ENCODE assay signal across 41 mouse cellular contexts in the genomic region with DNA sequence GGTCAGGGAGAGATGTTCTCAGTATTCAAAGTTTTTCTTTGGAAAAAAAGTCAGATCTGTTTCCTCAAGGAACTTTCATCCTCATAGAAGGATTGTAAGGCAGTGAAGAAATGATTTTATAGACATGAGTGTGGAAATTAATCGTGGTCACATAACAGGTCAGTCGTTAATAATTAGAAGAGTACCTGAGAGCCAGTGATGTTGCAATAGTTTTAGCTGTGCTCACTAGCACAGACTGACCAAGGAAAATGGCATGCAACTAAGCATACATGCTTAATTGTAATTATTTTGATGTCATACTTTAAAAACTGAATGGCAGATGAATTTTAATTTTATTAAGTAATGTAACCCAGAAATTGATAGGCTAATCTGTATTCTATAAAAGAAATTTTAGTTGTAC. TPM values are rescaled to one million over a fixed set of nuclear protein-coding genes. Genes with fewer than 3 reads are reported as not detected.
"Had no signal": no experiment of that assay in that cellular context is flagged by ENCODE, and none has a peak within 500 bp of the region (broad histone marks: within the 10 kb centered on the region; RNA-seq: fewer than 3 reads in every experiment).

No protein-coding gene starts in this region.

- H3K27me3 ChIP-seq: limb, embryonic 12.5 days; limb, embryonic 13.5 days; limb, embryonic 15.5 days; liver, embryonic 13.5 days; liver, embryonic 15.5 days; lung, embryonic 15.5 days; megakaryocyte, embryonic 14.5 days; midbrain, embryonic 12.5 days; midbrain, embryonic 13.5 days; midbrain, embryonic 15.5 days; neural tube, embryonic 12.5 days had no signal

- ATAC-seq: lung, postnatal 0 days; midbrain, embryonic 13.5 days; midbrain, embryonic 15.5 days; midbrain, embryonic 16.5 days had no signal

- DNase-seq: left cerebral cortex, postnatal 4 days; liver, embryonic 13.5 days; lung, adult 18-20 months; lung, adult 2 months; lung, embryonic 14.5 days; lung, postnatal 10 days; lung, postnatal 14 days; lung, postnatal 36 days; lung, postnatal 4 days; midbrain, embryonic 14.5 days had no signal

- H3K9me3 ChIP-seq: limb, embryonic 10.5 days; limb, embryonic 12.5 days; limb, embryonic 13.5 days; limb, embryonic 15.5 days; liver, embryonic 13.5 days; liver, embryonic 15.5 days; lung, embryonic 15.5 days; megakaryocyte, embryonic 14.5 days; midbrain, embryonic 10.5 days; midbrain, embryonic 12.5 days; midbrain, embryonic 13.5 days; midbrain, embryonic 15.5 days; neural tube, embryonic 12.5 days had no signal

- H3K4me3 ChIP-seq: left cerebral cortex, adult 2 months; limb, embryonic 10.5 days; limb, embryonic 12.5 days; limb, embryonic 13.5 days; limb, embryonic 15.5 days; liver, embryonic 13.5 days; liver, embryonic 15.5 days; lung, embryonic 15.5 days; megakaryocyte, embryonic 14.5 days; midbrain, embryonic 10.5 days; midbrain, embryonic 12.5 days; midbrain, embryonic 13.5 days; midbrain, embryonic 15.5 days; myocyte; neural tube, embryonic 12.5 days had no signal

- H3K27ac ChIP-seq: left cerebral cortex, adult 2 months; limb, embryonic 10.5 days; limb, embryonic 12.5 days; limb, embryonic 13.5 days; limb, embryonic 15.5 days; liver, embryonic 13.5 days; liver, embryonic 14.5 days; liver, embryonic 15.5 days; lung, embryonic 15.5 days; macrophage; midbrain, embryonic 10.5 days; midbrain, embryonic 12.5 days; midbrain, embryonic 13.5 days; midbrain, embryonic 15.5 days; neural tube, embryonic 12.5 days had no signal

- H3K4me2 ChIP-seq: limb, embryonic 12.5 days; limb, embryonic 13.5 days; limb, embryonic 15.5 days; liver, embryonic 11.5 days; liver, embryonic 13.5 days; liver, embryonic 15.5 days; lung, embryonic 14.5 days; lung, embryonic 15.5 days; midbrain, embryonic 11.5 days; midbrain, embryonic 12.5 days; midbrain, embryonic 13.5 days; midbrain, embryonic 15.5 days; neural tube, embryonic 12.5 days had no signal

- H3K9ac ChIP-seq: limb, embryonic 12.5 days; limb, embryonic 13.5 days; limb, embryonic 15.5 days; liver, embryonic 13.5 days; liver, embryonic 14.5 days; liver, embryonic 15.5 days; lung, embryonic 14.5 days; lung, embryonic 15.5 days; midbrain, embryonic 12.5 days; midbrain, embryonic 13.5 days; midbrain, embryonic 15.5 days; neural tube, embryonic 12.5 days had no signal

- H3K4me1 ChIP-seq: limb, embryonic 10.5 days; limb, embryonic 12.5 days; limb, embryonic 13.5 days; limb, embryonic 15.5 days; liver, embryonic 13.5 days; liver, embryonic 15.5 days; lung, embryonic 15.5 days; midbrain, embryonic 10.5 days; midbrain, embryonic 12.5 days; midbrain, embryonic 13.5 days; midbrain, embryonic 15.5 days; neural tube, embryonic 12.5 days had no signal

- H3K36me3 ChIP-seq: liver, embryonic 13.5 days; liver, embryonic 15.5 days had no signal

RNA-seq across cellular contexts. Expression of gene Lrrc19, which starts 30.7 kb away (rescaled TPM):
- total RNA-seq: left cerebral cortex, adult 18-20 months; left cerebral cortex, adult 2 months; left cerebral cortex, adult 8-10 months; left cerebral cortex, postnatal 10 days; left cerebral cortex, postnatal 14 days; left cerebral cortex, postnatal 25 days; left cerebral cortex, postnatal 36 days; left cerebral cortex, postnatal 4 days; megakaryocyte progenitor cell, adult 5-6 weeks; megakaryocyte, adult 5-6 weeks; megakaryocyte-erythroid progenitor cell, adult 5-6 weeks; midbrain, postnatal 0 days; monocyte, adult 5-6 weeks had no signal
- polyA plus RNA-seq: lung, adult 2 months; macrophage; myocyte had no signal

RNA-seq across cellular contexts. Expression of gene Tek, which starts 58.4 kb away (rescaled TPM):
- total RNA-seq: megakaryocyte, adult 5-6 weeks; monocyte, adult 5-6 weeks had no signal
- polyA plus RNA-seq: macrophage had no signal
